Mouse (Mus musculus) midbrain, postnatal 0 days (tissue): ENCODE measurements at regions not wholly inside any gene's neighbourhood (a gene's known extent, or its start where the extent isn't known, plus 50 kb on each side); places are given as distances from the start of the nearest gene placed in this dataset.

Source experiments
- ATAC-seq: fragments of 200-750 bp; cut with Nextera tagmentation; 2 replicates; pipeline ENCODE4 v1.8.0; 2017; ENCODE audit warnings: moderate number of reproducible peaks, mild to moderate bottlenecking, moderate TSS enrichment, moderate library complexity; ENCODE audit not compliant: low FRiP score
- DNase-seq: peaks from one replicate; pipeline ENCODE4 v3.0.0-alpha.2; 2015; ENCODE audit warnings: low spot score
- H3K27ac ChIP-seq: fragments of 300-500 bp; sonication (generic); 2 replicates; pipeline ENCODE4 v1.5.1; 2014; ENCODE audit warnings: low read depth, mild to moderate bottlenecking, low read length, mixed read lengths
- H3K27me3 ChIP-seq: fragments of 300-500 bp; sonication (generic); 2 replicates; pipeline ENCODE4 v1.6.1; 2014; ENCODE audit warnings: low read length, control low read depth, mixed read lengths; ENCODE audit not compliant: insufficient read depth
- H3K36me3 ChIP-seq: fragments of 300-500 bp; sonication (generic); 2 replicates; pipeline ENCODE4 v1.6.1; 2014; ENCODE audit warnings: low read length, control low read depth, mixed read lengths; ENCODE audit not compliant: insufficient read depth
- H3K4me1 ChIP-seq: fragments of 300-500 bp; sonication (generic); 2 replicates; pipeline ENCODE4 v1.6.1; 2014; ENCODE audit warnings: mild to moderate bottlenecking, control low read depth, antibody characterized with exemption, low read length, mixed read lengths; ENCODE audit not compliant: insufficient read depth
- H3K4me2 ChIP-seq: fragments of 300-500 bp; sonication (generic); 2 replicates; pipeline ENCODE4 v1.6.1; 2014; ENCODE audit warnings: low read depth, mild to moderate bottlenecking, low read length, mixed read lengths; ENCODE audit not compliant: poor library complexity, severe bottlenecking
- H3K4me3 ChIP-seq: fragments of 300-500 bp; sonication (generic); 2 replicates; pipeline ENCODE4 v1.5.1; 2014; ENCODE audit warnings: low read depth, mild to moderate bottlenecking, low read length, moderate library complexity
- H3K9ac ChIP-seq: fragments of 300-500 bp; sonication (generic); replicated peaks from 2 replicates; pipeline ENCODE4 v1.6.1; 2014; ENCODE audit warnings: mild to moderate bottlenecking, low read length, moderate library complexity, mixed read lengths; ENCODE audit not compliant: poor library complexity, severe bottlenecking
- H3K9me3 ChIP-seq: fragments of 300-500 bp; sonication (generic); 2 replicates; pipeline ENCODE4 v1.6.1; 2016; ENCODE audit warnings: low read length, control low read depth
- CTCF ChIP-seq: IDR thresholded peaks from 2 replicates; pipeline ENCODE4 v1.5.1; 2016; ENCODE audit warnings: antibody characterized with exemption, mild to moderate bottlenecking
- WGBS: fragments of 180-500 bp; shearing (Covaris S2); extraction: QIAGEN DNeasy Blood & Tissue Kit; methylation state at CpG from one replicate; pipeline ENCODE4 v1.1.7; 2014; 5-methylcytosine and 5-hydroxymethylcytosine counted together

DNA sequence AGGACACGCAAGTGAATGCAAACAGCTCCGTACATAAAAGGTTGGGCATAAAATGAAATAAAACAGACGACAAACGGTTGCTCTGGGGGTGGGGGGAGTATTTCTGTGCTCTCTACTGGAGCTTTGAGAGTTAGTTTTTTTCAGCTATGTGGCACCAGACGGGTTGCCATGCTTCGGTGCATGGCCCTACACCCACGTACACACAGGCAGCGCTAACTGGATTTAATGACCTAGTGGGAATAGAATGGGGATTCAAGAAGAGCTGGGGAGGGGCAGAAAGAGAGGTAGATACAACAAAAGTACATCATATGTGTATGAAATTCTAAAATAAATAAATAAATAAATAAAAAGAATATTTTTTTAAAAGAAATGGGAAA lies 220.5 kb upstream of the Tmem45b start:
- ATAC-seq (no peak), DNase-seq (no peak)
- Histone ChIP-seq H3K36me3 (no peaks in the 10 kb centered on the region), H3K27me3 (no peaks in the 10 kb centered on the region; the same call in 1 of the 2 replicates), H3K4me1 (no peaks in the 10 kb centered on the region; the same call in 1 of the 2 replicates), H3K9ac (no peak overlapping the region), H3K9me3 (no peaks in the 10 kb centered on the region), H3K4me3 (no peak overlapping the region), H3K27ac (no peak overlapping the region), H3K4me2 (no peak overlapping the region)
- TF ChIP-seq CTCF, result no peak
- 71% methylated on average over 8 of the region's 8 CpGs for WGBS

GRCm38 (mm10) chr9:31684099-31684811 lies 220.0 kb upstream of the Tmem45b start:
- no peak for ATAC-seq
- no peak for TF ChIP-seq CTCF
- H3K36me3 ChIP-seq, result no peaks in the 10 kb centered on the region

GRCm38 (mm10) chr9:31683302-31684081 lies 219.2 kb upstream of the Tmem45b start:
- Histone ChIP-seq H3K9ac (no peak overlapping the region), H3K4me2 (no peak overlapping the region)
- no peak for ATAC-seq

More at GRCm38 (mm10) chr9:31684099-31684811, 220.0 kb upstream of the Tmem45b start:
- Histone ChIP-seq H3K4me2 (no peak overlapping the region), H3K4me1 (no peaks in the 10 kb centered on the region; the same call in 1 of the 2 replicates), H3K9me3 (no peaks in the 10 kb centered on the region), H3K4me3 (no peak overlapping the region), H3K27me3 (no peaks in the 10 kb centered on the region; the same call in 1 of the 2 replicates), H3K27ac (no peak overlapping the region), H3K9ac (no peak overlapping the region)
- WGBS, result 54% methylated on average over 17 of the region's 18 CpGs
- DNase-seq, result no peak

GRCm38 (mm10) chr9:31682893-31683292 lies 218.6 kb upstream of the Tmem45b start:
- no peak overlapping the region for H3K4me2 ChIP-seq
- no peaks in the 10 kb centered on the region for H3K9me3 ChIP-seq
- TF ChIP-seq CTCF, result no peak
- H3K27me3 ChIP-seq, result no peaks in the 10 kb centered on the region; the same call in 1 of the 2 replicates
- H3K4me1 ChIP-seq, result no peaks in the 10 kb centered on the region; the same call in 1 of the 2 replicates
- no peaks in the 10 kb centered on the region for H3K36me3 ChIP-seq
- WGBS, result 53% methylated on average over 6 of the region's 6 CpGs
- H3K9ac ChIP-seq, result no peak overlapping the region
- no peak overlapping the region for H3K4me3 ChIP-seq
- ATAC-seq (no peak), DNase-seq (no peak)
- no peak overlapping the region for H3K27ac ChIP-seq

More at GRCm38 (mm10) chr9:31683302-31684081, 219.2 kb upstream of the Tmem45b start:
- no peaks in the 10 kb centered on the region for H3K9me3 ChIP-seq
- no peak overlapping the region for H3K27ac ChIP-seq
- 17% methylated on average over 19 of the region's 19 CpGs for WGBS
- H3K4me3 ChIP-seq, result no peak overlapping the region
- no peak for TF ChIP-seq CTCF
- no peaks in the 10 kb centered on the region; the same call in 1 of the 2 replicates for H3K27me3 ChIP-seq
- H3K36me3 ChIP-seq, result no peaks in the 10 kb centered on the region
- H3K4me1 ChIP-seq, result no peaks in the 10 kb centered on the region; the same call in 1 of the 2 replicates
- no peak for DNase-seq

- no peak overlapping the region for H3K27ac ChIP-seq
- H3K36me3 ChIP-seq, result no peaks in the 10 kb centered on the region
- H3K9ac ChIP-seq, result no peak overlapping the region
- H3K27me3 ChIP-seq, result no peaks in the 10 kb centered on the region
- no peak for TF ChIP-seq CTCF
- DNase-seq (no peak), ATAC-seq (no peak)
- H3K4me2 ChIP-seq, result no peak overlapping the region
- H3K4me1 ChIP-seq, result no peaks in the 10 kb centered on the region
- H3K4me3 ChIP-seq, result no peak overlapping the region
- H3K9me3 ChIP-seq, result no peaks in the 10 kb centered on the region
Observed at GRCm38 (mm10) chr9:31677150-31677549, 212.9 kb upstream of the Tmem45b start.

- no peak for DNase-seq
- 66% methylated on average over 2 of the region's 2 CpGs for WGBS
Observed at GRCm38 (mm10) chr9:31659026-31659425, 194.8 kb upstream of the Tmem45b start.

More at GRCm38 (mm10) chr9:31659026-31659425, 194.8 kb upstream of the Tmem45b start:
- Histone ChIP-seq H3K4me3 (no peak overlapping the region), H3K36me3 (no peaks in the 10 kb centered on the region), H3K4me1 (no peaks in the 10 kb centered on the region), H3K9ac (no peak overlapping the region), H3K27ac (no peak overlapping the region), H3K27me3 (no peaks in the 10 kb centered on the region), H3K9me3 (no peaks in the 10 kb centered on the region), H3K4me2 (no peak overlapping the region)
- no peak for ATAC-seq
- no peak for TF ChIP-seq CTCF
